Mouse (Mus musculus): ENCODE measurements around the gene Zbtb25. TPM values are rescaled to one million over a fixed set of nuclear protein-coding genes. Genes with fewer than 3 reads are reported as not detected.

Gene Zbtb25
- total and polyA plus RNA-seq, 2 experiments from 2014 or later, result 11.5 to 19.9 TPM

- ATAC-seq (ENCODE audit: low FRiP score) (no peak), DNase-seq (ENCODE audit: low spot score) (no peak)
- Histone ChIP-seq H3K27me3 (ENCODE audit: insufficient read depth, low read length) (no peaks in the 10 kb centered on the region), H3K9me3 (ENCODE audit: low read length) (no peaks in the 10 kb centered on the region), H3K4me3 (ENCODE audit: low read depth, low read length) (no peak overlapping the region), H3K4me2 (ENCODE audit: low read depth, low read length, poor library complexity, severe bottlenecking) (no peak overlapping the region), H3K27ac (ENCODE audit: low read depth, low read length) (no peak overlapping the region), H3K36me3 (ENCODE audit: insufficient read depth, low read length) (peaks cover 24% of the 10 kb centered on the region), H3K9ac (replicated peaks; ENCODE audit: low read length, poor library complexity, severe bottlenecking) (no peak overlapping the region), H3K4me1 (ENCODE audit: insufficient read depth, low read length) (no peaks in the 10 kb centered on the region)
- no peak for TF ChIP-seq CTCF (IDR thresholded peaks at IDR 0.05)
- WGBS, result 92% methylated on average over 8 of the region's 8 CpGs
These were observed 64.3 kb downstream of the Zbtb25 start for GRCm38 (mm10) chr12:76305107-76305506.

DNA sequence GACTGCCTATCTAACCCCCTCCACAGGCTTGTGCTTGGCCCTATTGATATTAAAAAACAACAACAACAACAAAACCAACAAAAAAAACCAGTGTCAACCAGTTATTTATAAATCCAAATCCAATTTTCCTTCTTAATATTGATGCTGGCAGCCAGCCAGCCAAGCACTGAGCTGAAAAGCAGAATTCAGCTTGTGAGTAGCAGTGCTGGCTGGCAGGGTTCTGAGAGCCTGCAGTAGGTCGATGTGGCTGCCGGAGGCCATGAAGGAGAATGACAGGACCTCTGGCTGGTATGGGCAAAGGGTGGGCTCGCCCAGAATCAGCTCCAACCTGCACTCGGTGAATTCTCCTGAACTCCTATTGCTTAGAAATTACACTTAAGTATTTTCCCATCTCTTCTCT lies 65.2 kb downstream of the Zbtb25 start:
- Histone ChIP-seq H3K4me3 (ENCODE audit: low read depth, low read length) (no peak overlapping the region), H3K36me3 (ENCODE audit: insufficient read depth, low read length) (peaks cover 23% of the 10 kb centered on the region), H3K9ac (replicated peaks; ENCODE audit: low read length, poor library complexity, severe bottlenecking) (no peak overlapping the region), H3K27me3 (ENCODE audit: insufficient read depth, low read length) (no peaks in the 10 kb centered on the region), H3K9me3 (ENCODE audit: low read length) (no peaks in the 10 kb centered on the region), H3K4me1 (ENCODE audit: insufficient read depth, low read length) (no peaks in the 10 kb centered on the region), H3K27ac (ENCODE audit: low read depth, low read length) (no peak overlapping the region), H3K4me2 (ENCODE audit: low read depth, low read length, poor library complexity, severe bottlenecking) (no peak overlapping the region)
- peak; percentile 57 for DNase-seq (ENCODE audit: low spot score)
- no peak for TF ChIP-seq CTCF (IDR thresholded peaks at IDR 0.05)
- 53% methylated on average over 4 of the region's 4 CpGs for WGBS
- ATAC-seq (ENCODE audit: low FRiP score), result no peak

DNA sequence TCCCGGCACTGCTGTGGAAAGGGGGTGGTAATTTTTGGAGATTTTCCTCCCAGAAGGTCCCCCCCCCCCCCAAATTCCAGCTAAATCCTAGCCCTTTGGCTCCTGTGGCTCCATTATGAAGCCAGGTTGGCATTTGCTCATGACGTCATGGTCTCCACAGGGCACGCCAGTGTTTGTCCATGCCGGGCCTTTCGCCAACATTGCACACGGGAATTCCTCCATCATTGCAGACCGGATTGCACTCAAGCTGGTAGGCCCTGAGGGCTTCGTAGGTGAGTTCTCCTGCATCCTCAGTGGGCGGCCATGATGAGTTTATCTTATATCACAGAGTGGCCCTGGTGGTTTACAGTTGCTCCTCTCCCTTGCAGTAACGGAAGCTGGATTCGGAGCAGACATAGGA lies 65.9 kb downstream of the Zbtb25 start:
- DNase-seq (ENCODE audit: low spot score), result no peak
- Histone ChIP-seq H3K9me3 (ENCODE audit: low read length) (no peaks in the 10 kb centered on the region), H3K4me2 (ENCODE audit: low read depth, low read length, poor library complexity, severe bottlenecking) (no peak overlapping the region), H3K4me1 (ENCODE audit: insufficient read depth, low read length) (no peaks in the 10 kb centered on the region), H3K27ac (ENCODE audit: low read depth, low read length) (no peak overlapping the region), H3K36me3 (ENCODE audit: insufficient read depth, low read length) (peaks cover 29% of the 10 kb centered on the region), H3K27me3 (ENCODE audit: insufficient read depth, low read length) (no peaks in the 10 kb centered on the region), H3K9ac (replicated peaks; ENCODE audit: low read length, poor library complexity, severe bottlenecking) (no peak overlapping the region), H3K4me3 (ENCODE audit: low read depth, low read length) (no peak overlapping the region)
- TF ChIP-seq CTCF (IDR thresholded peaks at IDR 0.05), result no peak
- WGBS, result 87% methylated on average over 11 of the region's 11 CpGs
- no peak for ATAC-seq (ENCODE audit: low FRiP score)

DNA sequence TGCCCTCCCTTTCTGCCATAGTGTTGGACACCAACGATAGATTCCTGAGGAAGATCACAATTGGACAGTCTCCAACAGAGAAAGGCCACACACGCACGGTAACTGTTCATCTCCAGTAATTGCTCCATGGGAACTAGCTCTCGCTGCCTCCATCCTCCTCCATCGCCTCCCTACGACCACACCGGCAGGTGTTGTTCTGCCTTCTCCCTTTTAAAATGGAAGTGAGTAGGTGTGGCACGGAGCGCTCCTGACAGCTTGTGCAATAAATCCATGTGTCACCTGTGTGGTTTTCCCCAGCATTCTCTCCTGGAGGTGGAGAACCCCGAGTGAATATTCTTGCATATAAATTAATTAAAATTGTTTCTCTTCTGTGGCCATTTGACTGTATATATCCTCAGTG lies 69.0 kb downstream of the Zbtb25 start:
- no peaks in the 10 kb centered on the region for H3K9me3 ChIP-seq (ENCODE audit: low read length)
- H3K36me3 ChIP-seq (ENCODE audit: insufficient read depth, low read length), result peaks cover 30% of the 10 kb centered on the region
- no peak overlapping the region for H3K27ac ChIP-seq (ENCODE audit: low read depth, low read length)
- H3K9ac ChIP-seq (replicated peaks; ENCODE audit: low read length, poor library complexity, severe bottlenecking), result no peak overlapping the region
- no peak for TF ChIP-seq CTCF (IDR thresholded peaks at IDR 0.05)
- H3K4me3 ChIP-seq (ENCODE audit: low read depth, low read length), result no peak overlapping the region
- no peaks in the 10 kb centered on the region for H3K4me1 ChIP-seq (ENCODE audit: insufficient read depth, low read length)
- ATAC-seq (ENCODE audit: low FRiP score), result no peak
- DNase-seq (ENCODE audit: low spot score), result no peak
- WGBS, result 92% methylated on average over 10 of the region's 10 CpGs
- no peaks in the 10 kb centered on the region for H3K27me3 ChIP-seq (ENCODE audit: insufficient read depth, low read length)
- no peak overlapping the region for H3K4me2 ChIP-seq (ENCODE audit: low read depth, low read length, poor library complexity, severe bottlenecking)

DNA sequence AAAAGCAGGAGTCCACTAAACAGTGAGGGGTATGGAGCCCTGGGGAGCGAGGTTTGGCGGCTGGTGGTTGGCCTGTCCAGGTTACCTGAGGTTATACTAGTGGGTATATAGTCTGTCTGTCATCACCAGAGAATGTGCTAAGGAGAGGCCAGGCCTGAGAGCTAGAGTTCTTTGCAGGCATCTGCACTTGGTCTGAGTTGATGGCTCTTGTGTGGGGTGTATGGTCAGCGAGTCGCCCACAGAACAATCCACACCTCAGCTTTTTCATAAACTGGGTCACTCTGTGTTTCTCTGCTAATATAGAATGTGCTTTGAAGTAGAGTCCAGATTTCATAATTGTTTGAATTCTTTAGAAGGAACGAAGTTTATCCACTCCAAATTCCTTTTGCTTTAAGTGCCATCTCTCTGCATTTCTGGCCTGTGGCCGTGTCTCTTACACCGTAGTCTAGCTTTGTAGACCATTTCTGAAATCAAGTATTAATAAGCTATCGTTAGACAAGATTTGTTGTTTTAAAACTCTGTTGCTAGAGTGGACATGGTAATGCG lies 70.0 kb downstream of the Zbtb25 start:
- no peak overlapping the region for H3K4me3 ChIP-seq (ENCODE audit: low read depth, low read length)
- H3K27ac ChIP-seq (ENCODE audit: low read depth, low read length), result no peak overlapping the region
- no peak overlapping the region for H3K9ac ChIP-seq (replicated peaks; ENCODE audit: low read length, poor library complexity, severe bottlenecking)
- no peaks in the 10 kb centered on the region for H3K4me1 ChIP-seq (ENCODE audit: insufficient read depth, low read length)
- ATAC-seq (ENCODE audit: low FRiP score) (no peak), DNase-seq (ENCODE audit: low spot score) (no peak)
- WGBS, result 97% methylated on average over 9 of the region's 9 CpGs
- H3K36me3 ChIP-seq (ENCODE audit: insufficient read depth, low read length), result peaks cover 33% of the 10 kb centered on the region
- H3K9me3 ChIP-seq (ENCODE audit: low read length), result no peaks in the 10 kb centered on the region
- no peak overlapping the region for H3K4me2 ChIP-seq (ENCODE audit: low read depth, low read length, poor library complexity, severe bottlenecking)
- no peaks in the 10 kb centered on the region for H3K27me3 ChIP-seq (ENCODE audit: insufficient read depth, low read length)
- TF ChIP-seq CTCF (IDR thresholded peaks at IDR 0.05), result no peak

DNA sequence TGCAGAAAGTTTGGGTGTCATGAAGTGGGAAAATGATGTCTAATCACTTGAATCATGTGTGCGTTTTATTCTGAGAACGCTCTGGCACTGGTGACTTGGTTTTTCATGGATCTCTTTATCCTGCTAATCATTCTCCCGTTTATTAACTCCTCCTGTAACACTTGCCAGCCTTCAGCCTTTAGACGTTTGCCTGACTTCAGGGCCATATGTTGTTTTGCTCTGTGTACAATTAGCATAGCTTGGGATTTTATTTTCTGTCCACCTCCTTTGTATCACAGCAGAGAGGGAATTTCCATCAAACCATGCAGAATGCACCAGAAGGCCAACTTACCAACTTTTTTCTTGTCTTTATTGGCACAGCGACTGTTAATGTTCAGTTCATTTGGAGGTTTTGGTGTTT lies 71.6 kb downstream of the Zbtb25 start:
- no peak overlapping the region for H3K9ac ChIP-seq (replicated peaks; ENCODE audit: low read length, poor library complexity, severe bottlenecking)
- H3K4me2 ChIP-seq (ENCODE audit: low read depth, low read length, poor library complexity, severe bottlenecking), result no peak overlapping the region
- no peak overlapping the region for H3K4me3 ChIP-seq (ENCODE audit: low read depth, low read length)
- ATAC-seq (ENCODE audit: low FRiP score) (no peak), DNase-seq (ENCODE audit: low spot score) (no peak)
- 81% methylated on average over 5 of the region's 5 CpGs for WGBS
- no peak for TF ChIP-seq CTCF (IDR thresholded peaks at IDR 0.05)
- H3K27me3 ChIP-seq (ENCODE audit: insufficient read depth, low read length), result no peaks in the 10 kb centered on the region
- H3K9me3 ChIP-seq (ENCODE audit: low read length), result no peaks in the 10 kb centered on the region
- H3K4me1 ChIP-seq (ENCODE audit: insufficient read depth, low read length), result no peaks in the 10 kb centered on the region
- H3K27ac ChIP-seq (ENCODE audit: low read depth, low read length), result no peak overlapping the region
- H3K36me3 ChIP-seq (ENCODE audit: insufficient read depth, low read length), result peaks cover 40% of the 10 kb centered on the region

Other genes with a start within 250 kb of the Zbtb25 start
- gene Esr2, start 192.3 kb downstream of the Zbtb25 start, total RNA-seq (2014; rRNA removed), result 0.19 and 0.44 TPM in 2 replicates
- gene Esr2, start 192.3 kb downstream of the Zbtb25 start, polyA plus RNA-seq (2015; fragmentation: Nextera tagmentation; extraction: Ambion mirVana), result 0.20 and 0.25 TPM in 2 replicates
- gene Tex21, start 122.9 kb downstream of the Zbtb25 start, total RNA-seq (2014; rRNA removed), result not detected in 2 replicates
- not detected in 2 replicates for gene Tex21, start 122.9 kb downstream of the Zbtb25 start, polyA plus RNA-seq (2015; fragmentation: Nextera tagmentation; extraction: Ambion mirVana)
- gene Mthfd1, start 114.3 kb downstream of the Zbtb25 start, total RNA-seq (2014; rRNA removed), result 23.7 and 25.6 TPM in 2 replicates
- 25.1 and 26.7 TPM in 2 replicates for gene Mthfd1, start 114.3 kb downstream of the Zbtb25 start, polyA plus RNA-seq (2015; fragmentation: Nextera tagmentation; extraction: Ambion mirVana)
- 17.2 and 18.0 TPM in 2 replicates for gene Akap5, start 44.7 kb downstream of the Zbtb25 start, total RNA-seq (2014; rRNA removed)
- gene Akap5, start 44.7 kb downstream of the Zbtb25 start, polyA plus RNA-seq (2015; fragmentation: Nextera tagmentation; extraction: Ambion mirVana), result 9.4 and 10.7 TPM in 2 replicates
- 2.9 and 3.4 TPM in 2 replicates for gene Zbtb1, start 664 bp upstream of the Zbtb25 start, total RNA-seq (2014; rRNA removed)
- gene Zbtb1, start 664 bp upstream of the Zbtb25 start, polyA plus RNA-seq (2015; fragmentation: Nextera tagmentation; extraction: Ambion mirVana), result 1.7 and 1.9 TPM in 2 replicates
- 10.2 and 13.6 TPM in 2 replicates for gene Hspa2, start 34.6 kb upstream of the Zbtb25 start, total RNA-seq (2014; rRNA removed)
- 7.6 and 8.8 TPM in 2 replicates for gene Hspa2, start 34.6 kb upstream of the Zbtb25 start, polyA plus RNA-seq (2015; fragmentation: Nextera tagmentation; extraction: Ambion mirVana)
- 0.27 and 0.94 TPM in 2 replicates for gene Ppp1r36, start 47.9 kb upstream of the Zbtb25 start, total RNA-seq (2014; rRNA removed)
- 1.5 and 2.0 TPM in 2 replicates for gene Ppp1r36, start 47.9 kb upstream of the Zbtb25 start, polyA plus RNA-seq (2015; fragmentation: Nextera tagmentation; extraction: Ambion mirVana)
- gene Plekhg3, start 161.3 kb upstream of the Zbtb25 start, total RNA-seq (2014; rRNA removed), result 6.2 and 8.4 TPM in 2 replicates
- gene Plekhg3, start 161.3 kb upstream of the Zbtb25 start, polyA plus RNA-seq (2015; fragmentation: Nextera tagmentation; extraction: Ambion mirVana), result 0.71 and 1.2 TPM in 2 replicates